Comparison of ENCODE assay signal across 8 mouse cellular contexts in the genomic region with DNA sequence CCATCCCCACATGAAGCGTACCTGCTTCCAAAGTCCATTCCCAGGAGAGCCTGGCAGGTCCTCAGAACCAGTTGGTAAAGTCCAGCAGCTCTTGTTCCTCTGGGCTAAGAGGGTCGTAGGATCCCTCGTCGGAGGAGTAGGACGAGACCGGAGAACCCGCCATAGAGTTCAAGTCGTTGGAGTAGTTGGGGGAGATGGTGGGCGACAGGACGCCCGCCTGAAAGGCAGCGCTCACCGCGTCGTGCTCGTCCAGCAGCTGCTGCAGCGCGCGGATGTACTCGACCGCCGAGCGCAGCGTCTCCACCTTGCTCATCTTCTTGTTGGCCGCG. TPM values are rescaled to one million over a fixed set of nuclear protein-coding genes. Genes with fewer than 3 reads are reported as not detected.
DNase-seq lines count a peak whose midpoint lies in the region; ATAC-seq and TF ChIP-seq lines count a peak whose summit lies in the region.

No protein-coding gene starts in this region.

- H3K27me3 ChIP-seq in lung, embryonic 14.5 days (ENCODE audit: insufficient read depth, low read length): peaks cover 91% of the 10 kb centered on the region
- peaks cover 32% of the 10 kb centered on the region for H3K27me3 ChIP-seq in forebrain, embryonic 12.5 days
- peaks cover 87% of the 10 kb centered on the region for H3K27me3 ChIP-seq in intestine, embryonic 16.5 days (replicated peaks; ENCODE audit: control insufficient read depth, insufficient read depth, low read length)
- peaks cover 42% of the 10 kb centered on the region for H3K27me3 ChIP-seq in neural tube, embryonic 13.5 days
- no peaks in the 10 kb centered on the region; the same call in 1 of the 2 replicates for H3K27me3 ChIP-seq in thymus, adult 2 months (ENCODE audit: control insufficient read depth, insufficient read depth, low read length)

- peak overlapping the region; percentile 97 for H3K4me2 ChIP-seq in lung, embryonic 14.5 days
- peak overlapping the region; percentile 77 for H3K4me2 ChIP-seq in forebrain, embryonic 12.5 days
- peak overlapping the region; percentile 95 for H3K4me2 ChIP-seq in intestine, embryonic 16.5 days (ENCODE audit: low read depth, low read length)
- peak overlapping the region; percentile 87 for H3K4me2 ChIP-seq in neural tube, embryonic 13.5 days

- TF ChIP-seq POLR2A in thymus, adult 2 months (IDR thresholded peaks at IDR 0.05; ENCODE audit: control insufficient read depth, extremely low read depth, insufficient read depth, low read length, poor library complexity): no peak

- no peaks in the 10 kb centered on the region for H3K36me3 ChIP-seq in lung, embryonic 14.5 days (ENCODE audit: insufficient read depth)
- no peaks in the 10 kb centered on the region for H3K36me3 ChIP-seq in forebrain, embryonic 12.5 days (replicated peaks)
- no peaks in the 10 kb centered on the region for H3K36me3 ChIP-seq in intestine, embryonic 16.5 days (ENCODE audit: control insufficient read depth, insufficient read depth, low read length)
- H3K36me3 ChIP-seq in neural tube, embryonic 13.5 days: no peaks in the 10 kb centered on the region
- no peaks in the 10 kb centered on the region for H3K36me3 ChIP-seq in thymus, adult 2 months (ENCODE audit: control insufficient read depth, insufficient read depth, low read length)

- peak overlapping the region; percentile 46; the same call in 1 of the 2 replicates for H3K9ac ChIP-seq in lung, embryonic 14.5 days
- peak overlapping the region; percentile 96 for H3K9ac ChIP-seq in forebrain, embryonic 12.5 days
- peak overlapping the region; percentile 60 for H3K9ac ChIP-seq in intestine, embryonic 16.5 days (ENCODE audit: low read depth, low read length)
- H3K9ac ChIP-seq in neural tube, embryonic 13.5 days: peak overlapping the region; percentile 86

- H3K4me1 ChIP-seq in lung, embryonic 14.5 days (ENCODE audit: insufficient read depth): no peaks in the 10 kb centered on the region
- peaks cover 63% of the 10 kb centered on the region for H3K4me1 ChIP-seq in forebrain, embryonic 12.5 days
- peaks cover 17% of the 10 kb centered on the region; the same call in 1 of the 2 replicates for H3K4me1 ChIP-seq in intestine, embryonic 16.5 days (ENCODE audit: control insufficient read depth, insufficient read depth, low read length)
- H3K4me1 ChIP-seq in neural tube, embryonic 13.5 days (replicated peaks): peaks cover 64% of the 10 kb centered on the region
- H3K4me1 ChIP-seq in thymus, adult 2 months (replicated peaks; ENCODE audit: control insufficient read depth, insufficient read depth, low read length): no peaks in the 10 kb centered on the region

- H3K9me3 ChIP-seq in lung, embryonic 14.5 days (ENCODE audit: low read depth, low read length): no peaks in the 10 kb centered on the region
- 0 out of 2 replicates have a peak, but pooled peaks cover 3% of the 10 kb centered on the region for H3K9me3 ChIP-seq in forebrain, embryonic 12.5 days
- peaks cover 6% of the 10 kb centered on the region; the same call in 1 of the 2 replicates for H3K9me3 ChIP-seq in intestine, embryonic 16.5 days (ENCODE audit: control insufficient read depth, low read length)
- no peaks in the 10 kb centered on the region for H3K9me3 ChIP-seq in neural tube, embryonic 13.5 days

- no peak overlapping the region for H3K27ac ChIP-seq in lung, embryonic 14.5 days (ENCODE audit: low read depth)
- peak overlapping the region; percentile 96 for H3K27ac ChIP-seq in forebrain, embryonic 12.5 days
- peak overlapping the region; percentile 66 for H3K27ac ChIP-seq in intestine, embryonic 16.5 days (ENCODE audit: low read length)
- peak overlapping the region; percentile 88 for H3K27ac ChIP-seq in neural tube, embryonic 13.5 days (replicated peaks)
- H3K27ac ChIP-seq in thymus, adult 2 months (ENCODE audit: control insufficient read depth, insufficient read depth, low read length): no peak overlapping the region

- DNase-seq in lung, embryonic 14.5 days: no peak
- DNase-seq in lung, postnatal 10 days: no peak
- no peak for DNase-seq in embryo, embryonic 10 days (ENCODE audit: low spot score)
- no peak for DNase-seq in thymus, adult 2 months
- DNase-seq in ovary, postnatal 14 days (ENCODE audit: low spot score): no peak

- peak; percentile 38 for ATAC-seq in lung, embryonic 14.5 days (ENCODE audit: insufficient read depth)
- no peak for ATAC-seq in forebrain, embryonic 12.5 days (ENCODE audit: low FRiP score)
- no peak for ATAC-seq in intestine, embryonic 16.5 days
- ATAC-seq in neural tube, embryonic 13.5 days (ENCODE audit: low read depth): no peak

- no peak for TF ChIP-seq CTCF in lung, embryonic 14.5 days (IDR thresholded peaks at IDR 0.05; ENCODE audit: low read depth)
- TF ChIP-seq CTCF in thymus, adult 2 months (IDR thresholded peaks at IDR 0.05; ENCODE audit: borderline replicate concordance, control insufficient read depth, extremely low read depth, insufficient read depth, low read length, poor library complexity): no peak

- under 1% methylated on average over 26 of the region's 26 CpGs for WGBS in lung, embryonic 14.5 days
- WGBS in forebrain, embryonic 12.5 days: under 1% methylated on average over 26 of the region's 26 CpGs
- under 1% methylated on average over 26 of the region's 26 CpGs for WGBS in intestine, embryonic 16.5 days
- WGBS in neural tube, embryonic 13.5 days: under 1% methylated on average over 26 of the region's 26 CpGs
- 3% methylated on average over 26 of the region's 26 CpGs for WGBS in thymus, adult 2 months

- peak overlapping the region; percentile 54 for H3K4me3 ChIP-seq in lung, embryonic 14.5 days (ENCODE audit: low read depth, low read length)
- peak overlapping the region; percentile 91 for H3K4me3 ChIP-seq in forebrain, embryonic 12.5 days (replicated peaks)
- H3K4me3 ChIP-seq in intestine, embryonic 16.5 days (ENCODE audit: low read length): peak overlapping the region; percentile 61
- peak overlapping the region; percentile 64 for H3K4me3 ChIP-seq in neural tube, embryonic 13.5 days
- no peak overlapping the region for H3K4me3 ChIP-seq in thymus, adult 2 months (ENCODE audit: control insufficient read depth, insufficient read depth, low read length)

RNA-seq across cellular contexts. Expression of a gene that starts 1.2 kb away (rescaled TPM):
- polyA plus RNA-seq in lung, embryonic 14.5 days (2014; fragmentation: Nextera tagmentation; extraction: Ambion mirVana): 3.3 and 4.1 TPM in 2 replicates
- polyA plus RNA-seq in forebrain, embryonic 12.5 days (2016; fragmentation: Nextera tagmentation; extraction: Ambion mirVana): 62.3 and 75.3 TPM in 2 replicates
- 3.1 and 4.2 TPM in 2 replicates for polyA plus RNA-seq in intestine, embryonic 16.5 days (2015; fragmentation: Nextera tagmentation; extraction: Ambion mirVana)
- polyA plus RNA-seq in neural tube, embryonic 13.5 days (2015; fragmentation: Nextera tagmentation; extraction: Ambion mirVana): 12.9 and 21.2 TPM in 2 replicates
- polyA plus RNA-seq in thymus, adult 2 months (2012; rRNA removed): 25.9 and 26.4 TPM in 2 replicates

RNA-seq across cellular contexts. Expression of a gene that starts 29.3 kb away (rescaled TPM):
- polyA plus RNA-seq in lung, embryonic 14.5 days (2014; fragmentation: Nextera tagmentation; extraction: Ambion mirVana): not detected in 2 replicates
- polyA plus RNA-seq in forebrain, embryonic 12.5 days (2016; fragmentation: Nextera tagmentation; extraction: Ambion mirVana): 0.12 TPM in 1 of 2 replicates, not detected in the other
- 1.2 and 2.2 TPM in 2 replicates for polyA plus RNA-seq in intestine, embryonic 16.5 days (2015; fragmentation: Nextera tagmentation; extraction: Ambion mirVana)
- not detected in 2 replicates for polyA plus RNA-seq in neural tube, embryonic 13.5 days (2015; fragmentation: Nextera tagmentation; extraction: Ambion mirVana)
- 0.36 and 0.87 TPM in 2 replicates for polyA plus RNA-seq in thymus, adult 2 months (2012; rRNA removed)

Comparison
In these comparisons a context has a peak if more than half of its experiments do, and no peak if none do; other contexts are left out.
1. H3K27ac ChIP-seq: peak in forebrain, embryonic 12.5 days (single experiment), intestine, embryonic 16.5 days (single experiment) and neural tube, embryonic 13.5 days (single experiment); none in lung, embryonic 14.5 days (single experiment) and thymus, adult 2 months (single experiment).
2. H3K9ac ChIP-seq: peak in every context shown above with its lines; median percentile 96 in forebrain, embryonic 12.5 days; 86 in neural tube, embryonic 13.5 days; 60 in intestine, embryonic 16.5 days; 46 in lung, embryonic 14.5 days.
3. Peak in every context shown above with its lines, with median percentiles within 50 percentile points of each other: H3K4me2 ChIP-seq.